Mouse (Mus musculus) heart, postnatal 0 days (tissue): Measurements from ENCODE around the gene Abca8b.

Experiments
- CTCF ChIP-seq: IDR thresholded peaks from 2 replicates; pipeline ENCODE4 v1.5.1; 2016; ENCODE audit warnings: antibody characterized with exemption, control low read depth, low read depth
- EP300 ChIP-seq: IDR thresholded peaks from 2 replicates; pipeline ENCODE4 v1.6.1; 2016; ENCODE audit warnings: antibody characterized with exemption, low read depth

GRCm38 (mm10) chr11:109928489-109928888 lies 67.2 kb downstream of the Abca8b start:
- TF ChIP-seq CTCF, result no peak
- TF ChIP-seq EP300, result no peak
